15 mouse cellular contexts compared by ENCODE assay signal in genomic region chr7:132888052-132888451, GRCm38 (mm10).
"Had no signal": no experiment of that assay in that cellular context is flagged by ENCODE, and none has a peak within 500 bp of the region (broad histone marks: within the 10 kb centered on the region; RNA-seq: fewer than 3 reads in every experiment).

No protein-coding gene starts in this region.

- DNase-seq: kidney, adult 2 months; kidney, postnatal 25 days; lung, postnatal 10 days; retina, postnatal 1 day; right cerebral cortex, postnatal 4 days; spleen, adult 18-20 months; thymus, adult 2 months; thymus, postnatal 36 days had no signal

- H3K4me3 ChIP-seq: left cerebral cortex, adult 2 months; limb, embryonic 13.5 days; midbrain, embryonic 13.5 days; myocyte; neural tube, embryonic 13.5 days had no signal

- H3K27me3 ChIP-seq: limb, embryonic 13.5 days; midbrain, embryonic 13.5 days; neural tube, embryonic 13.5 days had no signal

- H3K9me3 ChIP-seq: limb, embryonic 13.5 days; midbrain, embryonic 13.5 days; neural tube, embryonic 13.5 days had no signal

- H3K4me1 ChIP-seq: midbrain, embryonic 13.5 days; neural tube, embryonic 13.5 days had no signal

- ATAC-seq: intestine, embryonic 16.5 days; midbrain, embryonic 13.5 days had no signal

- H3K27ac ChIP-seq: left cerebral cortex, adult 2 months; limb, embryonic 13.5 days; liver, embryonic 14.5 days; midbrain, embryonic 13.5 days; neural tube, embryonic 13.5 days had no signal
